10 mouse cellular contexts compared by ENCODE assay signal in the genomic region with DNA sequence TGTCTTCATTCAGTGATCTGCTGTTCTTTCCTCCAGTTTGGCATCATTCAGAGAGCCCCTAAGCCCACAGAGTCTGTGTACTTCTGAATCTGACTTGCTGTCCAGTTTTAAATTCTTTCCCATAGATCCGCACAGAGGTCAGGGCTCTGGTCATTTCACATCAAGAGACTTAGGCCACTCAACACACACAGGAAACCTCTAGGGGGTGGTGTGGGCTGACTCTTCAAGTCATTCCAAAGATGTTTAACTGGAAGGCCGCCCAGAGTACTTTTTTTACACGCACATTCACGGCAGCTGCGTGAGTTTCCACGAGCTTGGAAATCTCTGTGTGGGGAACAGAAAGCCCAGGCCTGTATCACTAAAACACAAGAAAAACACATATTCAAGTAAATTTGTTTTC.
DNase-seq lines count a peak whose midpoint lies in the region; TF ChIP-seq lines count a peak whose summit lies in the region.
"Had no signal": no experiment of that assay in that cellular context is flagged by ENCODE, and none has a peak within 500 bp of the region (broad histone marks: within the 10 kb centered on the region; RNA-seq: fewer than 3 reads in every experiment).

No protein-coding gene starts in this region.

- intact Hi-C loops in gastrocnemius, adult 2 months (cut with DNase I), result loop anchor here (5.0 kb wide), 1 partner anchor 483 kb away; no protein-coding TSS in a partner anchor
- intact Hi-C loops in left cerebral cortex, postnatal 36 days (cut with DNase I), result no loop called here

- DNase-seq in cerebellum, postnatal 10 days, result peak; percentile 36 to 44
- DNase-seq in cerebellum, adult 9-11 months, result no peak
- peak; percentile 3 for DNase-seq in ES-CJ7 (ENCODE audit: low read depth, low spot score)
- peak; percentile 57 for DNase-seq in gastrocnemius, adult 2 months
- DNase-seq in large intestine, adult 2 months (ENCODE audit: low read depth, low spot score), result peak; percentile 50
- no peak for DNase-seq in spleen, postnatal 4 days (ENCODE audit: low spot score in 2 of 2)
- no peak for DNase-seq in hindbrain, embryonic 10.5 days (ENCODE audit: low spot score)
- no peak for DNase-seq in left cerebral cortex, postnatal 36 days (ENCODE audit: low spot score in 2 of 2)
- DNase-seq: spleen, adult 18-20 months had no signal

- H3K36me3 ChIP-seq in hindbrain, embryonic 10.5 days, result no peaks in the 10 kb centered on the region

- no peak overlapping the region for H3K4me3 ChIP-seq in gastrocnemius, adult 2 months
- H3K4me3 ChIP-seq in hindbrain, embryonic 10.5 days, result no peak overlapping the region
- H3K4me3 ChIP-seq: forebrain, embryonic 13.5 days had no signal

- WGBS in large intestine, adult 2 months, result 14% methylated on average over 6 of the region's 6 CpGs
- WGBS in hindbrain, embryonic 10.5 days, result 63% methylated on average over 6 of the region's 6 CpGs

- H3K27me3 ChIP-seq in hindbrain, embryonic 10.5 days (ENCODE audit: insufficient read depth, poor library complexity, severe bottlenecking), result no peaks in the 10 kb centered on the region
- H3K27me3 ChIP-seq: forebrain, embryonic 13.5 days had no signal

- H3K9me3 ChIP-seq in hindbrain, embryonic 10.5 days, result no peaks in the 10 kb centered on the region
- H3K9me3 ChIP-seq: forebrain, embryonic 13.5 days had no signal

- peak overlapping the region; percentile 10; the same call in 1 of the 2 replicates for H3K27ac ChIP-seq in gastrocnemius, adult 2 months
- H3K27ac ChIP-seq in hindbrain, embryonic 10.5 days, result no peak overlapping the region
- H3K27ac ChIP-seq: forebrain, embryonic 13.5 days had no signal

- peak; percentile 69 for TF ChIP-seq CTCF in gastrocnemius, adult 2 months (IDR thresholded peaks at IDR 0.05)

- H3K4me1 ChIP-seq in hindbrain, embryonic 10.5 days (replicated peaks), result 0 out of 2 replicates have a peak, but pooled peaks cover 5% of the 10 kb centered on the region
- H3K4me1 ChIP-seq: forebrain, embryonic 13.5 days had no signal

Comparison
In these comparisons a context has a peak if more than half of its experiments do, and no peak if none do; other contexts are left out.
1. DNase-seq: peak in cerebellum, postnatal 10 days (2 of 2), ES-CJ7 (single experiment), gastrocnemius, adult 2 months (single experiment) and large intestine, adult 2 months (single experiment); none in cerebellum, adult 9-11 months (single experiment), spleen, postnatal 4 days (0 of 2), hindbrain, embryonic 10.5 days (single experiment) and left cerebral cortex, postnatal 36 days (0 of 2).